Mouse (Mus musculus) forebrain, embryonic 12.5 days (tissue): Measurements from ENCODE around the gene Gper1. TPM values are rescaled to one million over a fixed set of nuclear protein-coding genes. Genes with fewer than 3 reads are reported as not detected.
A peak's percentile ranks its signal among the peaks of the same experiment; 100 is the strongest.

ENCODE experiments used
- ATAC-seq: fragments of 200-750 bp; cut with Nextera tagmentation; 2 replicates; pipeline ENCODE4 v1.8.0; 2017; ENCODE audit warnings: moderate TSS enrichment; ENCODE audit not compliant: low FRiP score
- H3K27ac ChIP-seq: fragments of 300-500 bp; sonication (generic); 2 replicates; pipeline ENCODE4 v1.5.1; 2016; ENCODE audit warnings: mild to moderate bottlenecking
- H3K27me3 ChIP-seq: fragments of 300-500 bp; sonication (generic); 2 replicates; pipeline ENCODE4 v1.6.1; 2016; ENCODE audit warnings: mild to moderate bottlenecking
- H3K36me3 ChIP-seq: fragments of 300-500 bp; sonication (generic); replicated peaks from 2 replicates; pipeline ENCODE4 v1.6.1; 2016; ENCODE audit warnings: mild to moderate bottlenecking
- H3K4me1 ChIP-seq: fragments of 300-500 bp; sonication (generic); 2 replicates; pipeline ENCODE4 v1.6.1; 2016
- H3K4me2 ChIP-seq: fragments of 300-500 bp; sonication (generic); 2 replicates; pipeline ENCODE4 v1.6.1; 2016; ENCODE audit warnings: mild to moderate bottlenecking, moderate library complexity
- H3K4me3 ChIP-seq: fragments of 300-500 bp; sonication (generic); replicated peaks from 2 replicates; pipeline ENCODE4 v1.5.1; 2016; ENCODE audit warnings: mild to moderate bottlenecking
- H3K9ac ChIP-seq: fragments of 300-500 bp; sonication (generic); 2 replicates; pipeline ENCODE4 v1.6.1; 2016; ENCODE audit warnings: mild to moderate bottlenecking
- H3K9me3 ChIP-seq: fragments of 300-500 bp; sonication (generic); 2 replicates; pipeline ENCODE4 v1.6.1; 2016
- WGBS: fragments of 180-500 bp; shearing (Covaris S2); methylation state at CpG from one replicate; pipeline ENCODE4 v1.1.7; 2016; 5-methylcytosine and 5-hydroxymethylcytosine counted together
- polyA plus RNA-seq: library from polyadenylated mRNA; unstranded; fragments of >200 nt; fragmentation: Nextera tagmentation; extraction: Ambion mirVana; gene quantifications from 2 replicates; pipeline ENCODE4 v1.2.1, GENCODE M21; 2016

Gene Gper1
- polyA plus RNA-seq, 1 experiment from 2014 or later, result 4.1 TPM

DNA sequence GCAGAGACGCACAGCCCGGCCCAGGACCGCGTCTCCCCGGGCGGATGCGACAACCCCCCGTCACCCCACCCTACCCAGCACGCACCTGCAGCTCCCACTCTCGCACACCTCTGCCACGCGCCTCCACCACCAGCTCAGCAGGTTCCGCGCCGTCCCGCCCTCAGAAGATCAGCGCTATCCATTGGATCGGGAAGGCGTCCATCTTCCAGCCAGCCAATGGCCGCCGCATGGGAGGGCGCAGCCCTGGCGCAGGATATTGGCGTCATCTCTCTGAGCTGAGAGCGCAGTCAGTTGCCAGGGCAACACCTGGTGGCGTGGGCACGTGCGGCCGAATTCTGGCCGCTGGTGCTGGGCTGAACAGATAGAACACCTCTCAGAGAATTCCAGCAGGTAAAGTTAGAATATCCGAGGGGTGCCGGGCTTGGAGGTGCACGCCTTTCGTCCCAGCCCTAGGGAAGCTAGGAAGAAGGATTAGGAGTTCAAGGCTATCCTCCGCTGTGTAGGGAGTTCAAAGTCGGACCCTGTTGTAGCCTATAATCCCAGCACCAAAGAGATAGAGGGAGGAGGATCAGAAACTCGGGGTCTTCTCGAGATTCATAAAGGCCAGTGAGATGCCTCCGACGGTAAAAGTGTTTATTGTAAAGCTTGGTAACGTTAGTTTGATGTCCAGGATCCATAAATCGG is 37.6 kb downstream of the Gper1 start, which contains the start of gene 3110082I17Rik:
TSS of gene 3110082I17Rik (minus strand) at position 144 of the 684 bp plus-strand sequence.
- ATAC-seq, result peak; percentile 99
- Histone ChIP-seq H3K4me1 (peaks cover 20% of the 10 kb centered on the region), H3K9me3 (no peaks in the 10 kb centered on the region), H3K4me3 (peak within 1 kb of the TSS; percentile 71), H3K27ac (no peak within 1 kb of the TSS), H3K9ac (peak within 1 kb of the TSS; percentile 63), H3K27me3 (peaks cover 8% of the 10 kb centered on the region; the same call in 1 of the 2 replicates), H3K36me3 (no peaks in the 10 kb centered on the region; the same call in 1 of the 2 replicates), H3K4me2 (peak within 1 kb of the TSS; percentile 83)
- 3% methylated on average over 42 of the region's 42 CpGs for WGBS

DNA sequence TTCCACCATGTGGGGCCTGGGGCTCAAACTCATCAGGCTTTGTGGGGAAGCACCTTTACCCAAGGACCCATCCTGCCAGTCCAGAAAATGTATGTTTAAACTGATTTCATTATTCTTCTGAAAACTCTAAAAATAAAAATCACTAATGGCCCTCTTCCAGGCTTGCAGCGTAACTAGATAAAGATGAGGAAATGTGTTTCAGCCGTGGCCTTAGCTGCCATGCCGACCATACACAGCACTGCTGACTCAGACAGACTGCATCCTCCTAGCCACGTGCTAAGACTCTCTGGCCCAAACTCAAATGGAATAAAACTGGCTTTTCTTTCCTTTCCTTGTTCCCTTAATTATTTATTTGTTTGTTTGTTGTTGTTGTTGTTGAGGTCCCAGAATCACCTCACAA is 41.9 kb downstream of the Gper1 start:
- H3K9ac ChIP-seq, result no peak overlapping the region
- no peak overlapping the region for H3K4me3 ChIP-seq
- H3K27me3 ChIP-seq, result peaks cover 8% of the 10 kb centered on the region; the same call in 1 of the 2 replicates
- H3K4me1 ChIP-seq, result peaks cover 7% of the 10 kb centered on the region
- ATAC-seq, result no peak
- WGBS, result 88% methylated on average over 4 of the region's 4 CpGs
- no peak overlapping the region for H3K27ac ChIP-seq
- H3K9me3 ChIP-seq, result no peaks in the 10 kb centered on the region
- no peaks in the 10 kb centered on the region for H3K36me3 ChIP-seq
- H3K4me2 ChIP-seq, result no peak overlapping the region

DNA sequence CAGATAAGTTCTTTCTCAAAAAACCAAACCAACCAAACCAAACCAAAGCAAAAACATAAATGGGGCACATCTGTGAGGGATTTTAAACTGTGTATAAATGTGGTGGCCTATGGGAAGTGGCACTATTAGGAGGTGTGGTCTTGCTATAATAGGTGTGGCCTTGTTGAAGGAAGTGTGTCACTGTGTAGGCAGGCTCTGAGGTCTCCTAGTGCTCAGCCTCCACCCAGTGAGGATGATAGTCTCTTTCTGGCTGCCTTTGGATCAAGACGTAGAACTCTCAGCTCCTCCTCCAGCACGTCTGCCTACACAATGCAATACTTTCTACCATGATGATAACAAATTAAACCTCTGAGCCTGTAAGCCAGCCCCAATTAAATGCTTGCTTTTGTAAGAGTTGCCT is 43.4 kb downstream of the Gper1 start:
- WGBS, result 76% methylated on average over 2 of the region's 2 CpGs
- Histone ChIP-seq H3K27ac (no peak overlapping the region), H3K36me3 (peaks cover 5% of the 10 kb centered on the region), H3K27me3 (peaks cover 6% of the 10 kb centered on the region; the same call in 1 of the 2 replicates), H3K9ac (no peak overlapping the region), H3K9me3 (no peaks in the 10 kb centered on the region), H3K4me1 (no peaks in the 10 kb centered on the region), H3K4me2 (no peak overlapping the region), H3K4me3 (no peak overlapping the region)
- ATAC-seq, result no peak

DNA sequence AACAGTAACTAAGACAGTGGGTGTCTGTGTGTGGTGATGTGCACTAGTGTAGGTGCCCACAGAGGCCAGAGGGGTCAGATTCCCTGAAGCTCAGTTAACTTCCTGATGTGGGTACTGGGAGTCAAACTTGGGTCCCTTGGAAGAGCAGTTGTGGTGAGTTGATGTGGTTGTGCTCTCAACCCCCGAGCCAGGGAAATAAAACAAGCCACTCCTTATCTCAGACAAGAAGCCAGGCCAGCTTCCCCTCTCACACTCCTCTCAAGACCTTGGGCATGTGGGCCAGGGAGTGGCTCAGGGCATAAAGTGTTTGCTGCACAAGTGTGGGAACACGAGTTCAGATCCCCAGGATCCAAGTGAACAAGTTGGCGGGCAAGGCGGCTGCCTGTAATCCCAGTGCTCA is 43.9 kb downstream of the Gper1 start:
- peaks cover 6% of the 10 kb centered on the region; the same call in 1 of the 2 replicates for H3K27me3 ChIP-seq
- H3K9me3 ChIP-seq, result no peaks in the 10 kb centered on the region
- no peak overlapping the region for H3K4me3 ChIP-seq
- H3K9ac ChIP-seq, result no peak overlapping the region
- no peak for ATAC-seq
- 67% methylated on average over 4 of the region's 4 CpGs for WGBS
- H3K36me3 ChIP-seq, result peaks cover 9% of the 10 kb centered on the region
- no peak overlapping the region for H3K4me2 ChIP-seq
- H3K4me1 ChIP-seq, result no peaks in the 10 kb centered on the region
- H3K27ac ChIP-seq, result no peak overlapping the region

DNA sequence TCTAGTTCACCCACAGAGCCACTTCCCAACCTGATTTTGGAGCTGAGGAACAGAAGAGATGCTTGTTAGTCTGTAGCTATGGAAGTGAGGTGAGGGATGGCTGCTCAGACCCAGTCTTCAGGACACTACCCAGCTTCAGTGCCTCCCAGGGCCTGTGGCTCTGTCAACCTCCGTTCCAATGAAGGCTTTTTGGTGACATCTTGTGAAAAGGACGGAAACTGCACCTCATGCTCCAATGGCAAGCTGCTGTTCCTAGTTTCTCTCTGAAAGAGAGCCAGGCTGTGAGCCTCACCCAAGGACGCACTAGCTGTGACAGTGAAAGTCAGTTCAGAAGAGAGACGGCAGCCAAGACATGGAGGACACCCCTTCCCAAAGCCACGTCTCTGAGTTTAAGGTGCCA is 45.0 kb downstream of the Gper1 start:
- Histone ChIP-seq H3K36me3 (peaks cover 21% of the 10 kb centered on the region), H3K4me1 (no peaks in the 10 kb centered on the region), H3K27me3 (peaks cover 6% of the 10 kb centered on the region; the same call in 1 of the 2 replicates), H3K9me3 (no peaks in the 10 kb centered on the region), H3K27ac (no peak overlapping the region), H3K9ac (no peak overlapping the region), H3K4me2 (no peak overlapping the region), H3K4me3 (no peak overlapping the region)
- ATAC-seq, result no peak
- WGBS, result 52% methylated on average over 5 of the region's 5 CpGs

DNA sequence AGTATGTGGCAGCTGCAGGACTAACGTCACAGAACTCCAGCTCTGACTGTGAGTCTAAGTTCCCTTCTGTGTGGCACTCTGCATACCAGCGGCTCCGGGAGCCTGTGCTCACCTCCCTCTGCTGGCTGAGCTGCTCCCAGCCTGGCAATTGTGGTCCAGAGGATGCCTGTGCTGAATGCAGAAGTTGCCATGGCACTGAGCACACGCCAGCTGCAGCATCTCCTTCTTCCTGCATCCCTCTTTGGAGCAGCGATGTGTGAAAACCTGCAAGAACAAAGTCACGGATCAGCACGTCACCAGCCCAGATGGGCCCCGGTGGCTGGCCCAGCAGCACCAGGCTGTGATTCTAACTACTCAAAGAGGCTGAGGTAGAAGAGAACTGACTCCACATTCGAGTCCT is 51.8 kb downstream of the Gper1 start:
- Histone ChIP-seq H3K36me3 (peaks cover 84% of the 10 kb centered on the region), H3K27ac (no peak overlapping the region), H3K4me3 (no peak overlapping the region), H3K27me3 (no peaks in the 10 kb centered on the region), H3K9me3 (no peaks in the 10 kb centered on the region), H3K9ac (no peak overlapping the region), H3K4me2 (no peak overlapping the region), H3K4me1 (no peaks in the 10 kb centered on the region)
- 80% methylated on average over 9 of the region's 9 CpGs for WGBS
- ATAC-seq, result no peak

Other genes with a start within 250 kb of the Gper1 start
- 53.1 and 59.3 TPM in 2 replicates for gene Sun1, start 222.5 kb upstream of the Gper1 start, polyA plus RNA-seq
- gene Get4, start 170.8 kb upstream of the Gper1 start, polyA plus RNA-seq, result 138 and 141 TPM in 2 replicates
- 2.3 and 3.3 TPM in 2 replicates for gene Adap1, start 97.5 kb upstream of the Gper1 start, polyA plus RNA-seq
- gene Cox19, start 71.7 kb upstream of the Gper1 start, polyA plus RNA-seq, result 105 and 117 TPM in 2 replicates
- 0.17 and 0.24 TPM in 2 replicates for gene Cyp2w1, start 70.5 kb upstream of the Gper1 start, polyA plus RNA-seq
- gene Gpr146, start 45.5 kb upstream of the Gper1 start, polyA plus RNA-seq, result 1.2 and 1.4 TPM in 2 replicates
- 0.10 and 0.22 TPM in 2 replicates for gene C130050O18Rik, start 17.9 kb upstream of the Gper1 start, polyA plus RNA-seq
- gene 3110082I17Rik, start 37.4 kb downstream of the Gper1 start, polyA plus RNA-seq, result 28.3 and 30.6 TPM in 2 replicates
- 10.4 and 12.9 TPM in 2 replicates for gene Zfand2a, start 61.4 kb downstream of the Gper1 start, polyA plus RNA-seq
- gene Uncx, start 120.3 kb downstream of the Gper1 start, polyA plus RNA-seq, result 32.5 and 37.0 TPM in 2 replicates